Mouse (Mus musculus): ENCODE measurements around the gene Snx29.

Snx29 gene

GRCm38 (mm10) chr16:11455545-11456140 is 132.9 kb downstream of the Snx29 start:
- DNase-seq = peak in 1 of 2 experiments; percentile 30

GRCm38 (mm10) chr16:11456141-11456645 is 133.5 kb downstream of the Snx29 start:
- DNase-seq = peak in 1 of 2 experiments; percentile 32

- no peak for DNase-seq
These were observed 134.4 kb downstream of the Snx29 start for GRCm38 (mm10) chr16:11457136-11457535.

- no peak for DNase-seq
These were observed 135.1 kb downstream of the Snx29 start for GRCm38 (mm10) chr16:11457609-11458350.

- DNase-seq = no peak
These were observed 137.5 kb downstream of the Snx29 start for GRCm38 (mm10) chr16:11460210-11460609.

GRCm38 (mm10) chr16:11461612-11462011 is 138.9 kb downstream of the Snx29 start:
- DNase-seq = peak; percentile 41 to 55

GRCm38 (mm10) chr16:11468533-11469179 is 145.9 kb downstream of the Snx29 start:
- DNase-seq = peak; percentile 52 to 72

GRCm38 (mm10) chr16:11469491-11469890 is 146.8 kb downstream of the Snx29 start:
- DNase-seq = no peak

- no peak for DNase-seq
These were observed 148.5 kb downstream of the Snx29 start for GRCm38 (mm10) chr16:11471246-11471645.

GRCm38 (mm10) chr16:11472852-11473251 is 150.1 kb downstream of the Snx29 start:
- no peak for DNase-seq

- peak in 1 of 2 experiments; percentile 44 for DNase-seq
These were observed 150.8 kb downstream of the Snx29 start for GRCm38 (mm10) chr16:11473474-11473873.

GRCm38 (mm10) chr16:11473893-11474505 is 151.3 kb downstream of the Snx29 start:
- no peak for DNase-seq

- DNase-seq = no peak
These were observed 152.6 kb downstream of the Snx29 start for GRCm38 (mm10) chr16:11475137-11475943.

GRCm38 (mm10) chr16:11476314-11476713 is 153.6 kb downstream of the Snx29 start:
- DNase-seq = no peak

- DNase-seq = no peak
These were observed 154.3 kb downstream of the Snx29 start for GRCm38 (mm10) chr16:11476968-11477367.

GRCm38 (mm10) chr16:11477591-11477990 is 154.9 kb downstream of the Snx29 start:
- no peak for DNase-seq

- no peak for DNase-seq
These were observed 156.9 kb downstream of the Snx29 start for GRCm38 (mm10) chr16:11479605-11480004.

GRCm38 (mm10) chr16:11482189-11482588 is 159.5 kb downstream of the Snx29 start:
- DNase-seq = peak in 1 of 2 experiments; percentile 28

- no peak for DNase-seq
These were observed 172.2 kb downstream of the Snx29 start for GRCm38 (mm10) chr16:11494895-11495294.

- DNase-seq = no peak
These were observed 173.4 kb downstream of the Snx29 start for GRCm38 (mm10) chr16:11495923-11496616.

- no peak for DNase-seq
These were observed 174.0 kb downstream of the Snx29 start for GRCm38 (mm10) chr16:11496721-11497120.

GRCm38 (mm10) chr16:11500061-11500460 is 177.4 kb downstream of the Snx29 start:
- no peak for DNase-seq

Data from lung, postnatal 4 days (tissue).